Mouse (Mus musculus): ENCODE measurements at regions not wholly inside any gene's neighbourhood (a gene's known extent, or its start where the extent isn't known, plus 50 kb on each side); places are given as distances from the start of the nearest gene placed in this dataset.

DNA sequence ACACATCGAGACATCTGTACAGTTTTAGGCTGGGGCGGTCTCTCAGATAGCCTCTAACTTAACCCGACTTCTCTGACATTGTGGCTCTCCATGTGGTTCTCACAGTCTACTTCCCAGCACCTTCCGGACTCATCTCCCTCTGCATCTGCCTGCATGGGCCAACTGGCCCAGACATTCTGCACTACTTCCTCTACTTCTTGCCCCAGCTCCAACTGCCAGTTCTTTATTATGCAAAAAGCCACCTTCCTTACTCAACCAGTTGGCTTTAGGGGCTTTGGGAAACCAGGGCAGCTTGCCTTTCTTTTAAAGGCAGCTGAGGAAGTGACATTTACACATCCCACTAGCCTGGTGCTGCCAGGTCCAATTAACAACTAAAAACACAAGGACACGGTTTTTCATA lies 97.1 kb upstream of the Spdye4c start:
- no peak for TF ChIP-seq CTCF (IDR thresholded peaks at IDR 0.05)
- in situ Hi-C loops (cut with MboI; ENCODE audit: low pct_unique_long_range_greater_than_20kb): no loop called here
- CTCF ChIA-PET: interaction anchor here (1.8 kb wide), 1 partner anchor 43 kb away, joined by 4 read pairs; no protein-coding TSS in a partner anchor
- no peaks in the 10 kb centered on the region for H3K27me3 ChIP-seq
- DNase-seq (ENCODE audit: low read depth, low spot score): no peak
- no peak for ATAC-seq
- POLR2A ChIA-PET: no interaction called here

DNA sequence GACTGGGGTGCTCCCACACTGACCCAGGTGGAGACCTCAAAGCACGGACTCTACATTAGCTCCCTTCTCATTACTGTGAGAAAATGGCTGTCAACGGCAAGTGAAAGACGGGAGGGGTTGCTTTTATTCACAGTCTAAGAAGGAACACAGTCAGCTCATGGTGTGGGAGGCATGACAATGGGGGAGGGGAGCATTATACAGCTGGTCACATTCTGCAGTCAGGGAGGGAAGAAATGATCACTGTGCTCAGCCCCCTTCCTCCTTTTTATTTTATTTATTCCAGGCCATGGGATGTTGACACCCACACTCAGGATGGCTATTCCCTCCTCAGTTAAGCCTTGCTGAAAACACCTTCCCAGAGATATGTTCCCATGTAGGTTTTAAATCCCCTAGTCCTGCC lies 93.1 kb upstream of the Spdye4c start:
- CTCF ChIA-PET: no interaction called here

DNA sequence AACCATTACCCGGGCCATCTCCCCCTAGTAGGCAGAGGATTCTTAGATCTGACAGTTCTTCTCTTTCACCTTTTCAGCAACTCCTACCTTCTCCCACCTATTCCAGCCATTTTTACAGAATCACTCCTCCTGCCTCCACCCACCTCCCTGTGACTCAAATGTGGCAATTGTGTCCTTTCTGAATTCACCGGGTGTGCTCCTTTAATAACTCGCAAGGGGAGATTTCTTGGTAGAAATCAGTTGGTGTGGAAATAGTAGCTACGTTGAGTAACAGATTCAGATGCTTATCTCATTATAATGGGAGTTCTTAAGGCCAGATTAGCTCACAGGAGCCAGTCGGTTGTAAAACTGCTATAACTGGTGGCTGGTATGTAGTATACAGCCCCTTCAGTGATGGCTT lies 92.4 kb upstream of the Spdye4c start:
- ChIA-PET CTCF (no interaction called here), POLR2A (no interaction called here)
- no peaks in the 10 kb centered on the region for H3K27me3 ChIP-seq
- DNase-seq (ENCODE audit: low read depth, low spot score): no peak
- TF ChIP-seq CTCF (IDR thresholded peaks at IDR 0.05): no peak
- in situ Hi-C loops (cut with MboI; ENCODE audit: low pct_unique_long_range_greater_than_20kb): no loop called here
- no peak for ATAC-seq

More for the DNA sequence above, 93.1 kb upstream of the Spdye4c start:
- no peak for DNase-seq (ENCODE audit: low read depth, low spot score)
- no peak for ATAC-seq
- no peak for TF ChIP-seq CTCF (IDR thresholded peaks at IDR 0.05)
- H3K27me3 ChIP-seq: no peaks in the 10 kb centered on the region
- in situ Hi-C loops (cut with MboI; ENCODE audit: low pct_unique_long_range_greater_than_20kb): no loop called here
- POLR2A ChIA-PET: interaction anchor here (0.6 kb wide), 1 partner anchor 61 kb away, joined by 3 read pairs; no protein-coding TSS in a partner anchor

DNA sequence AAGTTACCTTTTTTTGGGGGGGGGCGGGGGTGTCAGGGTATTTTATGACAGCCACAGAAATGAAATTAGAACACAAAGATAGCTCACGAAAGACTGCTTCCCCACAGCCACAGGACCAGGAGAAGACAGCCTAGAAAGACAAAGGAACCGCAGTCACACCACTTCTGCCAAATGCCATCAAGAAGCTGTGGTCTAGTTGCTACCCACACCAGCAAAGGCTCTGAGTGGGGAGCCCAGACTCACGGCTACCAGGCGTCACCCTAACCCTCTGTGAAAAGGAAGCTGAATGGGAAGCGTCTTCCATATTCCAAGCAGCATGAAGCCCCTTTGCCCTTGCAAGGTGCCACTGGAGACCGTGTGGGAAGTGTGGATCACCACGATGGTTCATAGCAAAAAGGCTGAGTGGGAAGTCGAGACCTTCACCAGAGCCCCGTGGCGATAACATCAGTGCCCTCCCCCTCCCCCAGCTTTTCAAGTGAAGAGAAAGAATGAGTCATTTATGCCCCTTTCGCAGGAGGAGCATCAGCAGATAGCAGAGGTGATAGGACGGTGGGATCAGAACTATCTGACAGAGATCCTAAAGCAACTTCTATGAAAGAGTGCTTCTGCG lies 91.3 kb upstream of the Spdye4c start:
- no peaks in the 10 kb centered on the region for H3K27me3 ChIP-seq
- ATAC-seq (no peak), DNase-seq (ENCODE audit: low read depth, low spot score) (no peak)
- CTCF ChIA-PET: no interaction called here
- POLR2A ChIA-PET: interaction anchor here (0.6 kb wide), 1 partner anchor 114 kb away, joined by 4 read pairs; no protein-coding TSS in a partner anchor
- in situ Hi-C loops (cut with MboI; ENCODE audit: low pct_unique_long_range_greater_than_20kb): no loop called here
- TF ChIP-seq CTCF (IDR thresholded peaks at IDR 0.05): no peak

DNA sequence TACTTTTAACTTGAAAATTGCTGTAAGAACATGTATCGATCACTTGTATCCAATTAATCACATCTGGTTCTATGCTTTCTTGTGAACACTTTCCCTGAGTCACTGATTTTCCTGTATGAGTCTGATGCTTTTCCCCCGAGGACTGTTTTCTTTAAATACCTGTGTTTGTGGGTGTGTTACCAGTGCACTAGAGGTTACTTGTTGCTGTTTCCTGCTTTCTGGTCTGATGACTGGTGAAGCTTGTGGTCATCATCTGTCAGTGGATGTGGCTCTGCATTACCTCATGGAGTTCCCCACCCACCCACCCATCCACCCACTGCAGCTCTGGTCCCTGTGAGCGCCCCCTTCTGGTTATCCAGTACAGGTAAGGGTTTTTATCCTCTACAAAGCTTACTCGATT lies 88.3 kb upstream of the Spdye4c start:
- no peak for DNase-seq (ENCODE audit: low read depth, low spot score)
- ChIA-PET CTCF (no interaction called here), POLR2A (no interaction called here)
- TF ChIP-seq CTCF (IDR thresholded peaks at IDR 0.05): no peak
- in situ Hi-C loops (cut with MboI; ENCODE audit: low pct_unique_long_range_greater_than_20kb): no loop called here
- ATAC-seq: no peak
- no peaks in the 10 kb centered on the region for H3K27me3 ChIP-seq

DNA sequence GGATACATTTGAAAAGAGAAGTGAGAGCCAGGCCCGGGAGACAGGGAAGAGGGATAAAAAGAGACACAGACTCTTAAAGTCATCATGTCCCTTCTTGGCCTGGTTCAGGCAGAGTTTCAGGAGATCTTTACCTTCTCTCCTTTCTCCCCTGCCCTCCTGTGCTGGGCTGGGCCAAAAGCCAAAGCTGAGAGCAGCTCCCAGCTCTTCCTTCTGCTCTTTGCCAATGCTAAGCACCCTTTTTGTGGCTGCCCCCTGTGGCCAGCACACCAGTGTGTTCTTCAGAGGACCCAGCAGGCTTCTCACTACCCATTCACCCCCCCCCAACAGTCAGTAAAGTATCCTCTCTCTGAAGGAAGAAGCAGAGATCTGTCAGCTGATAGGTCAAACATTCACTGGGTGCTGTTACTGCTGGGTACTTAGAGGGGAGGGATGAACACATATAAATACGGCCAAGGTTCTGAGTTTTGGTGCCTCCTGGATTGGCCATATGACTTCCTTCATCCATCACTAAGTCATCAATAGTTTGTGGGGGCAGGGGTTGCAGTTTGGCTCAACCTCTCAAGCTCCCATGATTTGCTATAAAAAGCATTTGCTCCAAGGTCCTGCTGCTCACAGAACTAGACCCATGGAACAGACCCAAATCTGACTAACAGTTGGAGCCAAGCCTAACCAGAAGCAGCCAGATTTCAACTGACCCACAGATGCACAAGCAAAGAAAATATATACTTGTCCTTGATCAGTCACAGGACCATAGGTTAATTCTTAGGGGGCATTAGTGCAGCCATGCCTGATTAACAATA lies 87.7 kb upstream of the Spdye4c start:
- ChIA-PET POLR2A (no interaction called here), CTCF (no interaction called here)
- no peak for DNase-seq (ENCODE audit: low read depth, low spot score)
- no peak for ATAC-seq
- no peaks in the 10 kb centered on the region for H3K27me3 ChIP-seq
- no peak for TF ChIP-seq CTCF (IDR thresholded peaks at IDR 0.05)
- in situ Hi-C loops (cut with MboI; ENCODE audit: low pct_unique_long_range_greater_than_20kb): no loop called here

DNA sequence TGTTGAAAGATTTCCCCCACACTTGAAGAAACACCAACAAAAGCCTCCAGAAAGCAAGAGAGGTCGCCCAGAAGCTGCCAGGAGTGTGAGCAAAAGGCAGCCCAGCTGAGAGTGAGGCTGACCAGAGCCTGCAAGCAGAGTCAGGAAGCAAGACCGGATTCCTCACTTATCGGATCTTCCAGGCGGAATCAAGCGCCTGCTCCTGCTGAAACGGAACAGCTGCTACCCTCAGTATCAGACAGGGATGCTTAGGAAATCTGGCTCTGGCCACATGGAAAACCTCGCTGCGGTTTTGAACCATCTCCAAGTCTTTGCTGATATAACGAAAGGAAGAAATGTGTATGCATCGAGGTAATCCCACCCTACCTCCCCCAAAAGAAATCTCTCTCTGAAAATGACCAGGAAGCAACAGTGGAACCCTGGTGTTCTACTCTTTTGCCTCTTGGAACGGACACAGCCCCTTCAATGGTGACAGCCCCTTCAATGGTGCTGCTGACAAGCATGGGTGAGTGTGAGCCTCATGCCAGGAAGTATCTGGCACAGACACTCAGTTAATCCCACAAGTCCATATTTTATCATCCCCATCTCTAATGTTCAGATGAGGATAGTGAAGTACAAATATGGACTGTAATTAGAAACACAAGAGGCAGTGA lies 83.3 kb upstream of the Spdye4c start:
- ChIA-PET POLR2A (no interaction called here), CTCF (interaction anchor here (1.2 kb wide), 1 partner anchor 10 kb away, joined by 3 read pairs; no protein-coding TSS in a partner anchor)
- DNase-seq (ENCODE audit: low read depth, low spot score) (no peak), ATAC-seq (no peak)
- in situ Hi-C loops (cut with MboI; ENCODE audit: low pct_unique_long_range_greater_than_20kb): no loop called here
- no peaks in the 10 kb centered on the region for H3K27me3 ChIP-seq
- no peak for TF ChIP-seq CTCF (IDR thresholded peaks at IDR 0.05)

DNA sequence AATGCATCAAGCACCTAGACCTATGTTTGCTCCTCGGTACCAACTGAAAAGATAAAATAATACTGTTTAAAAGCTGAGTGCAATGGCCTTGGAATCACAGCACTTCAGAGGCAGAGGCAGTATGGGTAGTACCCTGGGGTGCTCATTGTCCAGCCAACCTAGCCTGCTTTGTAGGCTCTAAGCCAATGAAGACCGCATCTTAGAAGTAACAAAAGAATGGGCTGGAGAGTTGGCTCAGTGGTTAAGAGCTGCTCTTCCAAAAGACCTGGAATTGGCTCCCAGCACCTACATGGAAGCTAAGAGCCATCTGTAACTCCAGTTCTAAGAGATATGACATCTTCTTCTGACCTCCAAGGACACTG lies 82.8 kb upstream of the Spdye4c start:
- TF ChIP-seq CTCF (IDR thresholded peaks at IDR 0.05): no peak
- no peak for DNase-seq (ENCODE audit: low read depth, low spot score)
- CTCF ChIA-PET: interaction anchor here (1.2 kb wide), 1 partner anchor 9 kb away, joined by 3 read pairs; no protein-coding TSS in a partner anchor
- ATAC-seq: no peak
- in situ Hi-C loops (cut with MboI; ENCODE audit: low pct_unique_long_range_greater_than_20kb): no loop called here
- no peaks in the 10 kb centered on the region for H3K27me3 ChIP-seq
- POLR2A ChIA-PET: no interaction called here

DNA sequence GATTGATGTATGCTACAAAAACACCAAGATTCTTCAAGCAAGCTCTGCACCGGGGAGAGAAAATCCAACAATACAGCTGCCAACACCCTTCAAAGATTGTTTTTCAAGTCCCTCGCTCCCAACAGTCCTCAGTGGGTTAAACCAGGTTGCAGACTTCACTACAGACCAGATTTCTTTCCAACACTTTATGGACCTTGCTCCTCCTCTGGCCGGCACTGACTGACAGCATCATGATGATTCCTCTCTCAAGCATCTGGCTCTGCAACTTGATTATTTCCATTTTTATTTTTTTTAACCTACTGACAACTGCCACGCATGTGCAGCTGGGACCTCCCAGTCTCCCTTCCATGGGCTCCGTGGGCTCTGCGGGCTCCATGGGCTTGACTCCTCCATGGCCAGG lies 79.7 kb upstream of the Spdye4c start:
- POLR2A ChIA-PET: no interaction called here
- no peaks in the 10 kb centered on the region for H3K27me3 ChIP-seq
- DNase-seq (ENCODE audit: low read depth, low spot score) (no peak), ATAC-seq (no peak)
- CTCF ChIA-PET: no interaction called here
- in situ Hi-C loops (cut with MboI; ENCODE audit: low pct_unique_long_range_greater_than_20kb): no loop called here
- TF ChIP-seq CTCF (IDR thresholded peaks at IDR 0.05): no peak

DNA sequence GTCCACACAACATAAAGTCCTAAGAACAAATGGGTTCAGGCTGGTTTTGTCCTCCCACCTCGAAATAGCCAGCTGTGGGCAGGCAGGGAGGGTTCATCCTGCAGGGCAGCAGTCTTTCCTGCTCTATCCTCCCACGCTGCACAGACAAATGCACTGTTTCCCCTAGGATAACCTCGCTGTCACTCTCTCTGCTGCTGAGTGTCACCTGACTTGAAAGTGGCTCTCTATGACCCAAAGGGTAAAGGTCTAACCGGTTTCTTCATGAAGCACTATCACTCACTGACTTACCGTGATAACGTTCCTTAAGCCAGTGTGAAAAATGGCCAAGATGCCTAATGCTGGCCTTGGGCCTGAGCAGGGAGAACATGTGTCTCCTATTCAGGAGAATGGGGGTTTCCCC lies 78.2 kb upstream of the Spdye4c start:
- no peak for TF ChIP-seq CTCF (IDR thresholded peaks at IDR 0.05)
- ChIA-PET CTCF (no interaction called here), POLR2A (no interaction called here)
- in situ Hi-C loops (cut with MboI; ENCODE audit: low pct_unique_long_range_greater_than_20kb): no loop called here
- no peak for DNase-seq (ENCODE audit: low read depth, low spot score)
- no peak for ATAC-seq
- no peaks in the 10 kb centered on the region for H3K27me3 ChIP-seq
